Mouse (Mus musculus) forebrain, embryonic 14.5 days (tissue): ENCODE data around the gene Acox3. TPM values are rescaled to one million over a fixed set of nuclear protein-coding genes. Genes with fewer than 3 reads are reported as not detected.

Source experiments
- ATAC-seq: fragments of 200-750 bp; cut with Nextera tagmentation; 2 replicates; pipeline ENCODE4 v1.8.0; 2017; ENCODE audit warnings: mild to moderate bottlenecking, moderate library complexity
- DNase-seq: peaks from one replicate; pipeline ENCODE4 v3.0.0-alpha.2; 2015; ENCODE audit warnings: low spot score
- H3K27ac ChIP-seq: fragments of 300-500 bp; sonication (generic); 2 replicates; pipeline ENCODE4 v1.5.1; 2014; ENCODE audit warnings: low read depth, mild to moderate bottlenecking, control low read depth, low read length, moderate library complexity
- H3K27me3 ChIP-seq: fragments of 300-500 bp; sonication (generic); replicated peaks from 2 replicates; pipeline ENCODE4 v1.6.1; 2014; ENCODE audit warnings: low read length, control low read depth, mixed read lengths; ENCODE audit not compliant: control insufficient read depth, insufficient read depth
- H3K36me3 ChIP-seq: fragments of 300-500 bp; sonication (generic); 2 replicates; pipeline ENCODE4 v1.6.1; 2014; ENCODE audit warnings: low read length, control low read depth; ENCODE audit not compliant: control insufficient read depth, insufficient read depth
- H3K4me1 ChIP-seq: fragments of 300-500 bp; sonication (generic); 2 replicates; pipeline ENCODE4 v1.6.1; 2014; ENCODE audit warnings: antibody characterized with exemption, low read length, control low read depth; ENCODE audit not compliant: control insufficient read depth, insufficient read depth
- H3K4me2 ChIP-seq: fragments of 300-500 bp; sonication (generic); 2 replicates; pipeline ENCODE4 v1.6.1; 2014; ENCODE audit warnings: mild to moderate bottlenecking, control low read depth, low read length
- H3K4me3 ChIP-seq: fragments of 300-500 bp; sonication (generic); 2 replicates; pipeline ENCODE4 v1.5.1; 2014; ENCODE audit warnings: low read depth, low read length, control low read depth
- H3K9ac ChIP-seq: fragments of 300-500 bp; sonication (generic); 2 replicates; pipeline ENCODE4 v1.6.1; 2014; ENCODE audit warnings: mild to moderate bottlenecking, low read length, control low read depth, moderate library complexity
- H3K9me3 ChIP-seq: fragments of 300-500 bp; sonication (generic); replicated peaks from 2 replicates; pipeline ENCODE4 v1.6.1; 2016; ENCODE audit warnings: low read length, control low read depth, mixed read lengths; ENCODE audit not compliant: control insufficient read depth
- WGBS: fragments of 180-500 bp; shearing (Covaris S2); extraction: QIAGEN DNeasy Blood & Tissue Kit; methylation state at CpG from one replicate; pipeline ENCODE4 v1.1.7; 2014; 5-methylcytosine and 5-hydroxymethylcytosine counted together
- polyA plus RNA-seq: library from polyadenylated mRNA; unstranded; fragments of >200 nt; fragmentation: Nextera tagmentation; extraction: Ambion mirVana; gene quantifications from 2 replicates; pipeline ENCODE4 v1.2.1, GENCODE M21; 2014

Gene Acox3
- polyA plus RNA-seq, 1 experiment from 2014 or later = 14.5 TPM

- H3K9me3 ChIP-seq = no peaks in the 10 kb centered on the region
- 81% methylated on average over 6 of the region's 6 CpGs for WGBS
- no peak for DNase-seq
- no peaks in the 10 kb centered on the region for H3K36me3 ChIP-seq
- H3K4me1 ChIP-seq = no peaks in the 10 kb centered on the region
- no peak overlapping the region for H3K4me2 ChIP-seq
- no peak overlapping the region for H3K9ac ChIP-seq
- ATAC-seq = no peak
- no peak overlapping the region for H3K27ac ChIP-seq
- no peaks in the 10 kb centered on the region for H3K27me3 ChIP-seq
- H3K4me3 ChIP-seq = no peak overlapping the region
Observed at GRCm38 (mm10) chr5:35661210-35661609, 78.4 kb downstream of the Acox3 start.

GRCm38 (mm10) chr5:35662021-35662545, 79.2 kb downstream of the Acox3 start:
- Histone ChIP-seq H3K4me1 (no peaks in the 10 kb centered on the region), H3K9ac (no peak overlapping the region), H3K9me3 (no peaks in the 10 kb centered on the region), H3K27ac (no peak overlapping the region), H3K36me3 (no peaks in the 10 kb centered on the region), H3K4me2 (no peak overlapping the region), H3K27me3 (no peaks in the 10 kb centered on the region), H3K4me3 (no peak overlapping the region)
- no peak for DNase-seq
- ATAC-seq = no peak
- WGBS = 82% methylated on average over 9 of the region's 9 CpGs

Other genes with a start within 250 kb of the Acox3 start
- gene Hmx1, start 193.9 kb upstream of the Acox3 start, polyA plus RNA-seq = not detected in 2 replicates
- gene Cpz, start 57.3 kb upstream of the Acox3 start, polyA plus RNA-seq = 0.88 and 1.4 TPM in 2 replicates
- gene Trmt44, start 8.0 kb upstream of the Acox3 start, polyA plus RNA-seq = 6.1 and 8.3 TPM in 2 replicates
- gene Htra3, start 96.7 kb downstream of the Acox3 start, polyA plus RNA-seq = 7.8 and 10.0 TPM in 2 replicates
- 1.3 and 2.2 TPM in 2 replicates for gene Sh3tc1, start 156.9 kb downstream of the Acox3 start, polyA plus RNA-seq
- 4.7 and 7.4 TPM in 2 replicates for gene Ablim2, start 174.8 kb downstream of the Acox3 start, polyA plus RNA-seq